Mouse (Mus musculus) heart, adult 2 months (tissue): ENCODE measurements around the gene Pgc. TPM values are rescaled to one million over a fixed set of nuclear protein-coding genes. Genes with fewer than 3 reads are reported as not detected.
A peak's percentile ranks its signal among the peaks of the same experiment; 100 is the strongest.

ENCODE experiments used
- DNase-seq, 2 experiments: peaks; one replicate each; pipeline ENCODE4 v3.0.0; 2021
- H3K27ac ChIP-seq: fragments of 200-600 bp; 2 replicates; pipeline ENCODE4 v1.8.1; 2022
- H3K27me3 ChIP-seq: fragments of 200-500 bp; 2 replicates; pipeline ENCODE4 v1.6.1; 2012; ENCODE audit warnings: mild to moderate bottlenecking, low read length, inconsistent platforms, mixed read lengths; ENCODE audit not compliant: control insufficient read depth, insufficient read depth
- H3K36me3 ChIP-seq: fragments of 200-500 bp; 2 replicates; pipeline ENCODE4 v1.6.1; 2012; ENCODE audit warnings: low read length, inconsistent platforms; ENCODE audit not compliant: control insufficient read depth, insufficient read depth
- H3K4me1 ChIP-seq: fragments of 200-500 bp; 2 replicates; pipeline ENCODE4 v1.6.1; 2011; ENCODE audit warnings: low read length; ENCODE audit not compliant: control insufficient read depth, insufficient read depth
- H3K4me3 ChIP-seq: fragments of 200-600 bp; 2 replicates; pipeline ENCODE4 v1.8.1; 2022
- H3K79me2 ChIP-seq: fragments of 200-500 bp; replicated peaks from 2 replicates; pipeline ENCODE4 v1.6.1; 2012; ENCODE audit warnings: mild to moderate bottlenecking, inconsistent platforms, low read length, moderate library complexity, mixed read lengths; ENCODE audit not compliant: control insufficient read depth, insufficient read depth
- H3K9ac ChIP-seq: fragments of 200-500 bp; 2 replicates; pipeline ENCODE4 v1.6.1; 2012; ENCODE audit warnings: low read depth, mild to moderate bottlenecking, control low read depth, inconsistent platforms, low read length, mixed read lengths
- CTCF ChIP-seq: fragments of 200-600 bp; IDR thresholded peaks from 2 replicates; pipeline ENCODE4 v1.8.1; 2022; ENCODE audit warnings: antibody characterized with exemption, mild to moderate bottlenecking, moderate library complexity
- EP300 ChIP-seq: fragments of 200-500 bp; IDR thresholded peaks from 2 replicates; pipeline ENCODE4 v1.6.1; 2011; ENCODE audit warnings: low read depth, low read length, control low read depth; ENCODE audit not compliant: insufficient read depth
- POLR2A ChIP-seq: fragments of 200-500 bp; IDR thresholded peaks from 2 replicates; pipeline ENCODE4 v1.6.1; 2011; ENCODE audit warnings: mild to moderate bottlenecking, low read depth, low read length, control low read depth; ENCODE audit not compliant: insufficient read depth
- WGBS: fragments of 180-500 bp; shearing (Covaris S2); methylation state at CpG from one replicate; pipeline ENCODE4 v1.1.7; 2018; 5-methylcytosine and 5-hydroxymethylcytosine counted together
- intact Hi-C: fragments of 180-260 bp; cut with DNase I; formaldehyde crosslinking; loops from one replicate; pipeline ENCODE4 v1.15.1; 2025
- long read RNA-seq: library from polyadenylated mRNA; stranded (forward); transcript quantifications from one replicate; pipeline ENCODE4 v2.0.0, GENCODE M21; 2021
- polyA plus RNA-seq: library from polyadenylated mRNA; depleted of rRNA; stranded (reverse); fragments of >200 nt; gene quantifications from 2 replicates; pipeline ENCODE4 v1.2.3, GENCODE M21; 2012; rRNA removed
- total RNA-seq, 2 experiments: library from RNA; stranded (reverse); gene quantifications; 2 replicates each; pipeline ENCODE4 v1.2.3; 2021

The Pgc gene
- not detected for total RNA-seq
- polyA plus RNA-seq: 0.59 TPM in 2 replicates
- long read RNA-seq: 0 reads

GRCm38 (mm10) chr17:47726566-47726965 lies at the start of gene Pgc:
Gene Pgc, plus strand, starts transcription at chr17:47726842.
- TF ChIP-seq POLR2A: no peak
- TF ChIP-seq CTCF: no peak
- TF ChIP-seq EP300: no peak
- intact Hi-C loops: no loop called here
- no peaks in the 10 kb centered on the region for H3K27me3 ChIP-seq
- H3K4me1 ChIP-seq: no peaks in the 10 kb centered on the region
- no peak within 1 kb of the TSS for H3K4me3 ChIP-seq
- no peaks in the 10 kb centered on the region for H3K79me2 ChIP-seq
- no peak within 1 kb of the TSS for H3K9ac ChIP-seq
- no peak within 1 kb of the TSS for H3K27ac ChIP-seq
- no peak for DNase-seq
- H3K36me3 ChIP-seq: no peaks in the 10 kb centered on the region
- WGBS: 78% methylated on average over 11 of the region's 11 CpGs

- no peak for DNase-seq
- Histone ChIP-seq H3K4me3 (no peak overlapping the region), H3K27ac (no peak overlapping the region), H3K27me3 (no peaks in the 10 kb centered on the region), H3K36me3 (no peaks in the 10 kb centered on the region), H3K9ac (no peak overlapping the region), H3K79me2 (no peaks in the 10 kb centered on the region), H3K4me1 (no peaks in the 10 kb centered on the region)
- intact Hi-C loops: loop anchor here (10.0 kb wide), 1 partner anchor 163 kb away; no protein-coding TSS in a partner anchor
- WGBS: 93% methylated on average over 5 of the region's 5 CpGs
- no peak for TF ChIP-seq POLR2A
Observed at GRCm38 (mm10) chr17:47678238-47678637, 48.4 kb upstream of the Pgc start.

- H3K27ac ChIP-seq: no peak overlapping the region
- DNase-seq: no peak
- no peaks in the 10 kb centered on the region for H3K4me1 ChIP-seq
- intact Hi-C loops: loop anchor here (10.0 kb wide), 1 partner anchor 164 kb away; no protein-coding TSS in a partner anchor
- no peak overlapping the region for H3K9ac ChIP-seq
- H3K79me2 ChIP-seq: no peaks in the 10 kb centered on the region
- no peak overlapping the region for H3K4me3 ChIP-seq
- TF ChIP-seq POLR2A: no peak
- TF ChIP-seq EP300: no peak
- H3K36me3 ChIP-seq: no peaks in the 10 kb centered on the region
- H3K27me3 ChIP-seq: no peaks in the 10 kb centered on the region
- 87% methylated on average over 5 of the region's 5 CpGs for WGBS
Observed at GRCm38 (mm10) chr17:47678702-47679101, 47.9 kb upstream of the Pgc start.

- Histone ChIP-seq H3K27me3 (no peaks in the 10 kb centered on the region), H3K4me3 (no peak overlapping the region), H3K27ac (no peak overlapping the region), H3K79me2 (no peaks in the 10 kb centered on the region), H3K36me3 (no peaks in the 10 kb centered on the region), H3K4me1 (no peaks in the 10 kb centered on the region), H3K9ac (no peak overlapping the region)
- intact Hi-C loops: no loop called here
- WGBS: 79% methylated on average over 4 of the region's 4 CpGs
- DNase-seq: no peak
- TF ChIP-seq POLR2A (no peak), EP300 (no peak), CTCF (no peak)
Observed at GRCm38 (mm10) chr17:47682836-47683235, 43.8 kb upstream of the Pgc start.

- Histone ChIP-seq H3K27me3 (no peaks in the 10 kb centered on the region), H3K36me3 (no peaks in the 10 kb centered on the region), H3K4me1 (no peaks in the 10 kb centered on the region), H3K4me3 (peak overlapping the region; percentile 88), H3K79me2 (no peaks in the 10 kb centered on the region), H3K9ac (peak overlapping the region; percentile 68), H3K27ac (peak overlapping the region; percentile 92)
- intact Hi-C loops: loop anchor here (1.0 kb wide), 1 partner anchor 58 kb away; no protein-coding TSS in a partner anchor
- WGBS: 1% methylated on average over 70 of the region's 70 CpGs
- peak; percentile 94 to 97 for DNase-seq
- TF ChIP-seq EP300 (peak; percentile 76; the same call in 1 of the 2 replicates), POLR2A (peak; percentile 81; the same call in 1 of the 2 replicates), CTCF (no peak)
Observed at GRCm38 (mm10) chr17:47687409-47688343, 39.0 kb upstream of the Pgc start.

GRCm38 (mm10) chr17:47688344-47688607 lies 38.4 kb upstream of the Pgc start, which contains the start of gene Tomm6:
Gene Tomm6, minus strand, starts transcription at chr17:47688386.
- 2% methylated on average over 9 of the region's 9 CpGs for WGBS
- peak within 1 kb of the TSS; percentile 74 for H3K9ac ChIP-seq
- DNase-seq: no peak
- no peaks in the 10 kb centered on the region for H3K4me1 ChIP-seq
- no peaks in the 10 kb centered on the region for H3K27me3 ChIP-seq
- H3K36me3 ChIP-seq: no peaks in the 10 kb centered on the region
- TF ChIP-seq CTCF (no peak), EP300 (no peak), POLR2A (no peak)
- peak within 1 kb of the TSS; percentile 92 for H3K27ac ChIP-seq
- H3K79me2 ChIP-seq: no peaks in the 10 kb centered on the region
- H3K4me3 ChIP-seq: peak within 1 kb of the TSS; percentile 88
- intact Hi-C loops: loop anchor here (1.0 kb wide), 1 partner anchor 59 kb away; no protein-coding TSS in a partner anchor
